Mouse (Mus musculus): ENCODE measurements around the gene Mlst8. TPM values are rescaled to one million over a fixed set of nuclear protein-coding genes. Genes with fewer than 3 reads are reported as not detected.
"Not testable (repeated sequence)": the region's sequence is repeated elsewhere in the genome, so short reads cannot be mapped to it uniquely, and the experiment has no call there.

Gene Mlst8
- total and polyA plus RNA-seq, 3 experiments = 10.0 to 24.7 (median 14.0) TPM

GRCm38 (mm10) chr17:24455523-24456206 lies 23.2 kb downstream of the Mlst8 start:
- Histone ChIP-seq H3K4me2 (ENCODE audit: insufficient read depth, low read depth, poor library complexity, severe bottlenecking) (peak overlapping the region; percentile 27; the same call in 1 of the 2 replicates), H3K4me3 (replicated peaks in 1 of 3; ENCODE audit: low read depth in 2 of 3, low read length in 2 of 3, poor library complexity in 1 of 3) (peak overlapping the region in 2 of 3 experiments; percentile 28 to 91), H3K79me2 (replicated peaks; ENCODE audit: control insufficient read depth, extremely low read depth, insufficient read depth, poor library complexity, severe bottlenecking) (peaks cover 15% of the 10 kb centered on the region), H3K36me3 (replicated peaks in 1 of 2; ENCODE audit: control insufficient read depth in 1 of 2, insufficient read depth in 1 of 2, low read length in 1 of 2) (peaks cover 9 to 19% of the 10 kb centered on the region in 2 experiments), H3K4me1 (ENCODE audit: control insufficient read depth in 1 of 2, insufficient read depth in 2 of 2) (peaks cover 0 to 18% of the 10 kb centered on the region in 2 experiments; a peak in 2 of 4 replicates)
- H3K9ac ChIP-seq (ENCODE audit: insufficient read depth, low read depth); H3K9me3 ChIP-seq (replicated peaks; ENCODE audit: low read length); dilution Hi-C loops (cut with MboI; ENCODE audit: extremely low pct_ligation_motif_present, extremely low pct_unique_long_range_greater_than_20kb, low sequenced_read_pairs); H3K27ac ChIP-seq (ENCODE audit: insufficient read depth, low read depth); in situ Hi-C loops (cut with MboI; ENCODE audit: low pct_ligation_motif_present, low pct_unique_long_range_greater_than_20kb, low sequenced_read_pairs); H3K27me3 ChIP-seq (replicated peaks); DNase-seq (ENCODE audit: extremely low read depth): not testable (repeated sequence)
- TF ChIP-seq CTCF (conservative IDR thresholded peaks at IDR 0.05 in 1 of 2, IDR thresholded peaks at IDR 0.05 in 1 of 2; ENCODE audit: low read depth in 2 of 2, low read length in 2 of 2) = peak in 1 of 2 experiments; percentile 12; a peak in 1 of 4 replicates

DNA sequence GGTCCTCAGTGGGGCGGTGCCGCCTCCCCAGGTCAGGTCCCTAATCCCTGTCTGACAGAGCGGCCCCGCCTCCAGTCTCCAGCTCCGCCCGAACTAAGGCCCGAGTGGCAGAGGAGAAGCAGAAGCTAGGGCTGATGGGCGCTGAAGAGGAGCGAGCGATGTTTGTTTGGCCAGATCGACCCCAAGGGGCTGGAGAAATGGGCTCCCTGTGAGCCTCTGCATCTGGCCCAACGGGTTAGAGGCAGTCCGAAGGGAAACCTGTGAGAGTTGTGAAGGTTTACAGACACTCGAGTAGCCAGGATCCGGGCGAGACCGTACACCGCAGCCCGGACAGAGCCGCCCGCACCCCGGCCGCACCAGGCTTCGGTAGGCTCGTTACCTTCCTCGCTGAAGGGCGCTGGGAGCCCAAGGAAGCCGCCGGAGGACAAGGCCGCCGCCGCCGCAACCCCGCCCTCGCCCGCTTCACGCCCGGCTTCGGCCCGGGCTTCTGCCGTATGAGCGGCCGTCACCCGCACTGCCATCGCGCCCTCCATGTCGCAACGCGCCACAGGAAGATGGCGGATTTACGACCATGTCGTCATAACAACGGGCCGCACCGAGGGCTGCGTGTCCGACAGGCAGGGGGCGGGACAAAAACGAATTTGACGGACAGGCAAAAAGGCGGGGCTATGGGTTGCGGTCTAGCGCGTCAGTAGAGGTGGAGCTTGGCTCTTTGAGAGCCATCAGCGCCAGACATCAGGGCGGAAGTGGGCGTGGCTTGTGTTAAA lies 23.9 kb downstream of the Mlst8 start:
- peaks cover 0 to 18% of the 10 kb centered on the region in 2 experiments; a peak in 2 of 4 replicates for H3K4me1 ChIP-seq (ENCODE audit: control insufficient read depth in 1 of 2, insufficient read depth in 2 of 2)

More for the DNA sequence above, 23.9 kb downstream of the Mlst8 start:
- Histone ChIP-seq H3K4me3 (replicated peaks in 1 of 3; ENCODE audit: low read depth in 2 of 3, low read length in 2 of 3, poor library complexity in 1 of 3) (peak overlapping the region; percentile 67 to 91 (median 75)), H3K4me2 (ENCODE audit: insufficient read depth, low read depth, poor library complexity, severe bottlenecking) (peak overlapping the region; percentile 87; the same call in 1 of the 2 replicates), H3K9ac (ENCODE audit: insufficient read depth, low read depth) (peak overlapping the region; percentile 78), H3K79me2 (replicated peaks; ENCODE audit: control insufficient read depth, extremely low read depth, insufficient read depth, poor library complexity, severe bottlenecking) (peaks cover 15% of the 10 kb centered on the region), H3K36me3 (replicated peaks in 1 of 2; ENCODE audit: control insufficient read depth in 1 of 2, insufficient read depth in 1 of 2, low read length in 1 of 2) (peaks cover 12 to 25% of the 10 kb centered on the region in 2 experiments), H3K9me3 (replicated peaks; ENCODE audit: low read length) (no peaks in the 10 kb centered on the region), H3K27ac (ENCODE audit: insufficient read depth, low read depth) (peak overlapping the region; percentile 60), H3K27me3 (replicated peaks) (no peaks in the 10 kb centered on the region)
- DNase-seq (ENCODE audit: extremely low read depth) = peak; percentile 100
- in situ Hi-C loops (cut with MboI; ENCODE audit: low pct_ligation_motif_present, low pct_unique_long_range_greater_than_20kb, low sequenced_read_pairs) = no loop called here
- TF ChIP-seq MEF2A (IDR thresholded peaks at IDR 0.05; ENCODE audit: borderline replicate concordance, low read depth, low read length) = peak; percentile 17; the same call in 1 of the 2 replicates
- TF ChIP-seq ELF1 (IDR thresholded peaks at IDR 0.05; ENCODE audit: low read depth, low read length) = peak; percentile 87
- TF ChIP-seq ZNF384 (IDR thresholded peaks at IDR 0.05; ENCODE audit: low read depth, low read length) = no peak
- TF ChIP-seq ETS1 (conservative IDR thresholded peaks at IDR 0.05; ENCODE audit: low read depth, low read length) = no peak
- 0 out of 2 replicates have a peak, but pooled peaks have one; percentile 59 for TF ChIP-seq UBTF (IDR thresholded peaks at IDR 0.05; ENCODE audit: low read depth, low read length)
- TF ChIP-seq TBP (conservative IDR thresholded peaks at IDR 0.05; ENCODE audit: low read depth, low read length) = 0 out of 2 replicates have a peak, but pooled peaks have one; percentile 15
- peak; percentile 2 for TF ChIP-seq IRF4 (IDR thresholded peaks at IDR 0.05; ENCODE audit: low read depth, low read length)
- TF ChIP-seq EP300 (IDR thresholded peaks at IDR 0.05; ENCODE audit: low read length) = no peak
- TF ChIP-seq HCFC1 (IDR thresholded peaks at IDR 0.05; ENCODE audit: low read depth, low read length) = peak; percentile 83
- peak; percentile 60 for TF ChIP-seq NRF1 (IDR thresholded peaks at IDR 0.05; ENCODE audit: low read depth, low read length)
- peak; percentile 54; the same call in 1 of the 2 replicates for TF ChIP-seq TCF12 (IDR thresholded peaks at IDR 0.05; ENCODE audit: low read depth, low read length)
- TF ChIP-seq MXI1 (IDR thresholded peaks at IDR 0.05; ENCODE audit: low read depth, low read length) = peak; percentile 96
- TF ChIP-seq MAX (IDR thresholded peaks at IDR 0.05; ENCODE audit: low read length) = no peak; the same call in 1 of the 2 replicates
- TF ChIP-seq ZMIZ1 (IDR thresholded peaks at IDR 0.05; ENCODE audit: low read depth, low read length) = peak; percentile 88
- TF ChIP-seq NELFE (IDR thresholded peaks at IDR 0.05; ENCODE audit: low read depth, low read length) = peak; percentile 83
- TF ChIP-seq POLR2A (IDR thresholded peaks at IDR 0.05; ENCODE audit: low read depth, low read length) = peak; percentile 86
- no peak; the same call in 1 of the 2 replicates for TF ChIP-seq MYC (IDR thresholded peaks at IDR 0.05; ENCODE audit: low read depth, low read length)
- TF ChIP-seq KAT2A (IDR thresholded peaks at IDR 0.05; ENCODE audit: insufficient replicate concordance, low read length) = peak; percentile 70; the same call in 1 of the 2 replicates
- dilution Hi-C loops (cut with MboI; ENCODE audit: extremely low pct_ligation_motif_present, extremely low pct_unique_long_range_greater_than_20kb, low sequenced_read_pairs) = no loop called here

Measured in CH12.LX (cell line).